Mouse (Mus musculus): ENCODE measurements at regions not wholly inside any gene's neighbourhood (a gene's known extent, or its start where the extent isn't known, plus 50 kb on each side); places are given as distances from the start of the nearest gene placed in this dataset.
"Not testable (repeated sequence)": the region's sequence is repeated elsewhere in the genome, so short reads cannot be mapped to it uniquely, and the experiment has no call there.

DNA sequence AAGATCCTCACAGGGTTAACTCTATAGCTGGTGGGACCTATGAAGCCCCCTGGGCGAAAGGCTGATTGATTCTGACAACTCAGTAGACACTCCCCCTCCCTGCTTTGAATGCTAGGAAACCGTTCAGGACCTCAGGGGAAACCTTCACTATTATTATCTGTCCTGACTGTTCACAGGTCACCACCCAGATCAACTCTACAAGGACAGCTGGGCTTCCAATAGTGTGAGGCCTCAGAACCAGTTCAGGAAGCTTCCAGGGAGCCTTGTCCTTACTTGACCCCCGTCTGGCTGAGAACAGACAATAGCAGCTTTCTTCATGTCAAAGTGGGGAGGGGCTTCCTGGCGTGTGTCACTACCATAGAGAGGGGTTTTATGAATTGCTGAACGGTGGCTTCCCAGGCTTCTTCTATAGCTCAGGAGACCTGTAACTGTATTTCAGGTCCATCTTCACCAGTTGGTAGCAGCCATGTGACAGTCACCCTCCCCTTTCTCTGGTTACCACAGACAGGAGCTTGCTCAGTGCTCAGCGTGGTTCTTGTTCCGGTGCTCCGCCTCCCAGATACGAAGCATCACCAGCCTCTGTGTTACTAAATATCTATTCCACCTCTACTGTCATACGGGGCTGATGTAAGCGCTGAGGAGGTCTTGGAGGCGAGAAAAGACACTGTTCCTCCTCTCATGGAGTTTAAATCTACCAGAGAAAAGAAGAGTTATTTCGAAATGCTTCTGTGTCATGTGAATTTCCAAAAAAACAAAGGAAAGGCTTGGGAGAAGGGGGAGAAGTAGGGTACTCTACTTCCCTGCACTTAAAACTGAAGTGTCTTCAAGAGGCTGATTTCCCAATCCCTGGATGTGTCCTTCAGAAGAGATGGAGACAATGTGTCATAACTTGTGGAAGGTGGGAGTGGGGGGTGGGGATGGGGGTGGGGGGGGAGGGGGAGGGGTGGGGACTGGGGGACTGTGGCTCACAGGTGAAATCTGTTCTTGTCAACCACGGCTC, 96.9 kb downstream of the Vcpkmt start:
- DNase-seq = peak; percentile 29 to 52

DNA sequence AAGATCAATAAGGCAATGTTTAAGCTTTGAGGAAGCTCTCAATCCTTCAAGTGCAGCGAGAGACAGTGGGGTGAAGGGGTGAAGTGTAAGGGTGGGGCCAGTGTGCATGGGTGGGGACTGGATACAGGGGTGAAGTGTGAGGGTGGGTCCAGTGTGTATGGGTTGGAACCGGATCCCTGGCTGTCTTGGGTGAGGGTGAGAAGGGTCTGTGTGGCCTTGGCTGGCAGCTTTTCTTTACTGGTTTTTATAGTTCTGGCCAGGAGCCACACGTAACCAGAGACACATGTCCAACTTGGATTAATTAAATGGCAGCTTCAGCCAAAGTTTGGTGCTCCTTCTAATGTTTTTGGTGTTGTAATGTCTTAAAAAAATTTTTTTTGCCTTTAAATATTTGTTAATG, 101.4 kb downstream of the Vcpkmt start:
- DNase-seq = no peak

DNA sequence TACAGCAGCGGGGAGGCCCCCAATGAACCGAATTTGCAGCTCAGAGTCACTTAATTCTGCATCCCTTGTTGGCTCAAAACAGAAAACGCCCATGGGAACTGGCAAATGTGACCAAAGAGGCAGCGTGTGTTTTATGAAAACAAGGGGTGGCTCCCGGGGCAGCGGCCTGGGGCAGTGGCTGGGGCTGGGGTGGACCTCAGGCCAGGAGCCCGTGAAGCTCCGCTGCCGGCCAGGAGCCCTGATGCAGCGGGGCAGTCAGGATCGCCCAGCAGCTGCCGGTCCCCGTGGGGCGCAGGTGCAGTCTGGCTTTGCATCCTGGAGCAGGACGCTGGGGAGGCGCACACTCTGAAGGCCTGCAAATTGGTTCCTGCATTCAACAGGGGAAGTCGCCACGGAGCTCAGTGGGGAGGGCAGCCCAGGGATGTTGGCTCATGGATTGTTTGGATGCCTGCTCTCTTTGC, 104.4 kb upstream of the Gm9887 start:
- DNase-seq = no peak

DNA sequence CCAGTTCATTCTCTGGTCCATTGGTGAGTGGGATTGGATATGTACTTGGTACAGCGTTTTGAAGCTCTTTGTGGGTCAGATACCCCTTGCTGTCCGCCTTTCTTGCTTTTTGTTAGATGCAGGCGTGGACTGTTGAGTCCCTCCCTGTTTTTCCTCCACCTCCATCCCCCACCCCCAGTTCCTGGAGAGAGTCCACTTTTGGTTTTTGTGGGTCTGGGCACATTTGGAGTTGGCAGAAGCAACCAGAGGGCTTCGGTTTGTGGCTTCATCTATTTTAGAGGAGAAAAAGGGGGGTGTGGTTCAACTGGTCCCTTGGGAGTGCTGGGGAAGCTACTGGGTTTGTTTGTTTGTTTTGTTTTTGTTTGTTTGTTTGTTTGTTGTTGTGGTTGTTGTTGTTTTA, 103.9 kb upstream of the Gm9887 start:
- DNase-seq = no peak

DNA sequence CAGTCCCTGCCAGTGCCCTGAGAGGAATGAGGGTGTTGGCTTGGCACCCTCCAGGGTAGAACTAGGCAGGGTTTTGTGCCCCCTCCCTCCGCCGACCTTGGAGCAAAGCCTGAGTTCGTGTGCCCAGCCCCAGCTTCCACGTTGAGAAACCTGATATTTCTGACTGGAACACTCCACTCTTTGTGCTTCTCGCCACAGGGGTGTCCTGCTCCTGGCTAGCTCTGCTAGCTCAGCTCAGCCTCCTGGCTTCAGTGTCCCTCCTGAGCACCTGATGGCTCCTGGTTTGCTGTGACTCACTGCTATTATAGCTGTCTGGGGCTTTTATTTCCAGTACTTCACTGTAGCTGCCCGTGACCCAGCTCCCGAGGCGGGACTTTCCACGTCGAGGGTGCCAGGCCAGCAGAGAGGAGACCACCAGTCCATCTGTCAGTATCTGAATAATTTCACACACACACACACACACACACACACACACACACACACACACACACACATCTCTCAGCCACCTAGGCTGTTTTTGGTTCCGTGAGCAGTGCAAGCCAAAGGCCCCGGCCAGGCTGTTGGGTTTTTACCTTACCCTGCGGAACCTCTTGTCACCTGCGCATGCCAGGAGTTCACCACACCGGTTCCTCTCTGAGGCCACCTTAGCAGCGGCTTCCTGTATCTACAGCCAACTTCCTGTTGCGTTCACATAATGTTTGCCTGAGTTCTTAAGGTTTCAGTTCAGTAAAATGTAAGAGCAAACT, 102.8 kb upstream of the Gm9887 start:
- DNase-seq = no peak

DNA sequence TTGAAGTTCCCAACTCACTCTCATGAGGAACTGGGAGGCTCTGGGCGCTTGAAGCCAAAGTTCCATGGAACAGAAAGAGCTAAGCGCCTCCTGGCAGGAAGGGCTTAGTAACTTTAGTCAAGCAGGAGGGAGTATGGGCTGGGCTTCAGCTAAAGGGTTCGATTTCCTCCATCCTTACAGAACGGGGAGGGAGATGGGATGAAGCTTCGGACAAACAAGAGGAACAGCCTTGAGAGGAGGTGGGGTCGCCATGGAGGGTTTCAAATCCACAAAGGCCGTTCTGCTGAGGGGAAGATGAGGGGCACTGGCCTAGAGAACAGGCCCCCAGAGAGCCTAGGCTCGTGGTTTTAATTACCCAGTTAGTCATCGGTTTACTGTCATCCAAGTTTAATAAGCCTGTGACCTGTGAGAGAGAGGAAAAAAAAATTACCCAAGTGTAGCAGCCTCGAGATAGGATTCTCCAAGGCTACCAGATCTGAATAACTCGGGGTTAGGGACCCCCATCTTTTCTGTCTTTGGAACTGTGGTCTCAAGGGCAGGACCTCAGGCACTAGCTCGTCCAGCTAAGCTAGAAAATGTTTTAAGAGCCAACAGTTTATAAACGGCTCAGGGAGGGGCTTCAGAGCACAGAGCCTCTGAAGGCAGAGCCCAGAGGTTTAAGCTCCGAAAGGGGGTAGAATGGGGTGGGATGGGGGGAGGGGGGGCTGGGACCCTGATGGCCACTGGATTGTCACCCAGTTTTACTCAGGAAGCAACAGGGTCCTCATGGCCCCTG, 102.1 kb upstream of the Gm9887 start:
- no peak for DNase-seq

DNA sequence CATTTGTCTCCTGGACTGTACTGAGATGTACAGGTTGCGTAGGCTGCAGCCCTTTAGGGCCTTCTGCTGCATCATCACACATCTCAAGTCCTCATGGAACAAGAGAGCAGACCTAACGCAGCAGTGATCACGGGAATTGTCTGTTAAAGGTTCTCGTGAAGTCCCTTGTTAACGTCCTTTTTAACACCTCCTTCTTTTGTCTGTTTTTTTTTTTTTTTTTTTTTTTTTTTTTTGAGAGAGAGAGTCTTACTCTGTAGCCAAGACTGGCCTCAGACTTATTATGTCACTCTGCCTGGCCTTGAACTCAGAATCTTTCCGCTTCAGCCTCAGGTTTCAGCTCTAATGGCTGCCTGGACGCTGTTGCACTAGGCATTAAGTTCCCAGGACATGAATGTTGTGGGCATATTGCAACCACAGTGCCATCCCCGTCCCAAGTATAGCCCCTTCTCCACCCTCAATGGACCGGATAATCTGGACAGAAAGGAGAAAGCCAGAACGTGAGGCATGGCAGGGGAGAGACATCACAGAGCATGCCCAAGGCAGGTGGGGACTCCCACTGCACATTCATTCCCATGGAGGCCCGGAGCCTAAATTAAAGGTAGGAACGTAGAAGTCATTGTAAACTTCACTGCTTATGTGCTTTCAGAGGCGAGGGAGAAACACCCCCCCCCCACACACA, 101.3 kb upstream of the Gm9887 start:
- no peak for DNase-seq

DNA sequence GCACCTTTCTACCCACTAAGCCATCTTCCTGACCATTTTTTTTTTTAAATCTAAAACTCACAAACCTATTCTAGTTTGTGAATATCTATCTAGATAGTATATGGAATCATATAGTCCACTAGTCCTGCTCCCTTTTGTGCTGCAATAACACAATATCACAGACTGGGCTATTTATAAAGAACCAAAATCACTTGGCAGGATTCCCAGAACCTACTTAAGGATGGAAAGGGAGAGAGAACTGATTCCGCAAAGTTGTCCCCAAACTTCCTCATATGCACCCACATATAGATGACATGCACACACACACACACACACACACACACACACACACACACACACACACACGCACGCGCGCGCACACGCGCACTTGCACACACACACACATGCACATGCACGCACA, 100.7 kb upstream of the Gm9887 start:
- DNase-seq = no peak

DNA sequence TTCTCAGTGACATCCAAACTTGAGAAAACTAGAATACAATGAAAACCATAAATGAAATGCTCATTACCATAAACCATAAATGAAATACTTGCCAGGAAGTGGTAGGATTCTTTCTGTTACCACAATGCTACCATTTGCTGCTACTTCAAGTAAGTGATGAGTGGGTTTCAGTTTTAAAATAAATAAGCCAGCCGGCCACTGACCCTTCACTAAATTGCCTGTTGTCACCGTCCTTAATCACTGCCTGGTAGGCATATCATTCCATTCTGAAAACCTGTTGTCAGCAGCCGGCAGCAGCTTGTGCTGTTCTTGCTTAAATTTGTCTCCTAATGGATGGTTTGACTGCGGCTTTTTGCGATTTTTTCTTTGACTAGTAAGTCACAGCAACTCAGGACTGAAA, 99.6 kb upstream of the Gm9887 start:
- DNase-seq = no peak

DNA sequence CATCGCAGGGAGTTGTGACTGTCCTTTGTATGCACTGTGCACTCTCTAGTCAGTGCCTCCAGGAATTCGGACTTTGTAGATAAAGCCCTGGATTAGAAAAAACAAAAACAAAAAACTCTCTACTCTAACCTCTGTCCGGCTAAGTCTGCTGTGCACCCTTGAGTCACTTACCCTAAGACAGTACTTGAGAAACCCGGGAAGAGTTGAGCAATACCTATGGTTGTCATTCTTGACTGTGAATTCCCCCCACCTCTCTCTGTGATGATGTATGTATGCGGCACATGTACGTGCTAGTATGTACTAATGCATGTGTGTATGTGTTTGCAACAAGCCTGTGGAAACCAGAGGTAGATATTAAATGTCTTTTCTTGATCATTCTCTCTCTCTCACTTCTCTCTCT, 96.7 kb upstream of the Gm9887 start:
- DNase-seq = no peak

DNA sequence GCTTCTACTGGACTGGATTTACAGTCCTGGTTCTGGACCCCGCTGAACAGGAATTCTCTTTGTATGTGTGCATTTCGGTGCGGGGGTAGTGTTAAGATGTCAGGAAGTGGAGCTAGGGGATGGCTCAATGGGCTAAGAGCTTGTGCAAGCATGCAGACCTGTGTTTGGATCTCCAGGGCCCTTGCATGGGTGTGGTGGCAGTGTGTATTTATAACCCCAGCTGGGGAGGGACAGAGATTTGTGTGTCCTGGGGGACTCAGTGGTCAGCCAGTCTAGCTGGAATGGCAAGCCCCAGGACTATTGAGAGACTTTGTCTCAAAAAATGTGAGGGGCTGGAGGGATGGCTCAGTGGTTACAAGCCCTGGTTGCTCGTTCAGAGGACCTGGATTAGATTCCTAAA, 95.1 kb upstream of the Gm9887 start:
- no peak for DNase-seq

DNA sequence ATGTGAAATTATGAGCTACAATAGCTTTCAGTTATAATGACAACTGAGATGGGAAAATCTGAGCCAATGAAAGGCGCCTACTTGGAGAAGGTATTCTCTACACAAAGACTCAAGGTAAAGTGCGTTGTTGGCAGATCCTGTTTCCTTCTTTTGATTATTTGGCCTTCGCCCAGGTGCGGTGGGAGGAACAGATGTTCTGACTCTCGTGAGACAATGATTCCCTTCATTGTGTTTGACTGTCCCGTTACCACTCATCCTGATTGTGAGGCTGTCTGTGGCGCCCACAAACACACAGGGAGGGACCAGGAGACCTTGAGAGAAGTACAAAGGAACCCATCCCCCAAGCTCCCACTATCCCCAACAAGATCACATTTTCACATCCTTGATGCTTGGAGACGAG, 92.6 kb upstream of the Gm9887 start:
- DNase-seq = no peak

DNA sequence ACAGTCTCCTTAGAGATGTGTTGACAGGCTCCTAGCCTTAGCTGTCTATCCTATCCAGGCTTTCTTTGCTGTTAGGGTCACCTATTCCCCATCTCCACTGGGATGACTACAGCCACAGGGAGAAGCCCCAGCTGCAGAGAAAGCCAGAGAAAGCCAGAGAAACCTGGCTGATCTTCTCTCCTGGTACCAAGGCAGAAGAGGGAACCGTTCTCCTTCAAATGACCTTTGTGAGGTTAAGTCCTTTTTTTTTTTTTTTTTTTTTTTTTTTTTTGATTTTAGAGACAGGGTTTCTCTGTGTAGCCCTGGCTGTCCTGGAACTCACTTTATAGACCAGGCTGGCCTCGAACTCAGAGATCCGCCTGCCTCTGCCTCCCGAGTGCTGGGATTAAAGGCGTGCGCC, 91.1 kb upstream of the Gm9887 start:
- not testable (repeated sequence) for DNase-seq

DNA sequence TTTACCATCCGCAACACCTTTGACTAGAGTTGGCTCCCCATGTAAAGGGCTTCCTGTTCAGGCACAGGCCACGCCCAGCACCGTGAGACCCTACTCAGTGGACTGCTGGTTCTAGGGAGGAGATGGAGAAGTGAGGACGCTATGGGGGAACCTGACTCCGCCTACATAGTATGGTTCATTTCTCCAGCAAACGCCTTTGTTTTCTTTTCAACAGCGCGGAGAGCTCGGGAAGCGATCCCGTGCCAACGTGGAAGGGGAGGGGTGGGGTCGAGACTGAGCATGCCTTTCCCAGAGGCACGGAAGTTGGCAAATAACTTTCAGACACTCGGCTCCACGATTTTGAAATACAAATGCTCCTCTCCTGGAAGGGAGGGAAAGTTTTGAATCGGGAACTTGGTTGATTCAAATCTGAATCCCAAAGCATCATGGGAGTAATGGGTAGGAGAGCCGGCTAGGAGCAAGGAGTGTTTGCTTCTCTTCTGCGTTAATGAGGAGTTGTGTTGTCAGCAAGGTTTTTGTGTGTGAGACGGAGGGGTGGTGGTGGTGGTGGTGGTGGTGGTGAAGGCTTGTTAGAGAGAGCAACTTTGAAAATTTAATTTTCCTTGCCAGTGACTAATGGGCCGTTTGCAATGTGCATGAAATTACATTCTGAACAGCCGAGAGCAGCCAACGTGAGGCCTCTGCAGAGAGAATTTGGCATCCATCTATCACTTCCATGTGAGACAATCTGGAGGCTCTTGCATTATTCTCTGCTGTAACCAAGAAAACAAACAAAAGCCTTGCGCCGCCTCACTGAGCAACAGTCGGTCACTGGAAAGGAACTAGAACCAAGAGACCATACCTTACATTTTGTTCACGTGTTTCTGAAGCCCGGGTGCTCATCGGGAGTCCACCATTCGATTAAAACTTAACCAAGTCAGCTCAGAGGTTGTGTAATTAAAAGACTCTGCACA, 89.9 kb upstream of the Gm9887 start:
- peak; percentile 43 to 54 for DNase-seq

DNA sequence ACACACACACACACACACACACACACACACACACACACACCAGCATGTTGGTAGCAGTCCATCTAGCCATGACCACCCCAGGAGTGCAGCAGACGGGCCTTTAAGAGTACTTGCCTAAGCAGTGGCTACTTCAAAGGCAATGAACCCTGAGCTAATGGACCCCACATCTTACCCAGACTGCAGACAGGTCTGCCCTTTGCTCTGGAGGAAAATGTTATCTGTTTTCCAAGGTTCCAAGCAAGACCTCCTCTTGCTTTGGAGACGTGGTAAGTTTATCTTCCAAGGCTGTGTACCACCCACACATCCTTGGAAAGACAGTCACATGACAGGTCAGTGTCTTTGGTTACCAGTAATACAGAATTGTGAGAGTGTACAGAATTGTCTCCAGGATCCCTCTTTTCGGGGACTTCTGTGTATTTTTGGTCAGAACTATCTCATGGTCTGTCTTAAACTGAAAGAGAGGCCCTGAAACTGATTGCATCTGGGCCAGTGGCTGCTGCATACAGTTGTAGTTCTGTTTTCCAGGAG, 88.4 kb upstream of the Gm9887 start:
- DNase-seq = no peak

DNA sequence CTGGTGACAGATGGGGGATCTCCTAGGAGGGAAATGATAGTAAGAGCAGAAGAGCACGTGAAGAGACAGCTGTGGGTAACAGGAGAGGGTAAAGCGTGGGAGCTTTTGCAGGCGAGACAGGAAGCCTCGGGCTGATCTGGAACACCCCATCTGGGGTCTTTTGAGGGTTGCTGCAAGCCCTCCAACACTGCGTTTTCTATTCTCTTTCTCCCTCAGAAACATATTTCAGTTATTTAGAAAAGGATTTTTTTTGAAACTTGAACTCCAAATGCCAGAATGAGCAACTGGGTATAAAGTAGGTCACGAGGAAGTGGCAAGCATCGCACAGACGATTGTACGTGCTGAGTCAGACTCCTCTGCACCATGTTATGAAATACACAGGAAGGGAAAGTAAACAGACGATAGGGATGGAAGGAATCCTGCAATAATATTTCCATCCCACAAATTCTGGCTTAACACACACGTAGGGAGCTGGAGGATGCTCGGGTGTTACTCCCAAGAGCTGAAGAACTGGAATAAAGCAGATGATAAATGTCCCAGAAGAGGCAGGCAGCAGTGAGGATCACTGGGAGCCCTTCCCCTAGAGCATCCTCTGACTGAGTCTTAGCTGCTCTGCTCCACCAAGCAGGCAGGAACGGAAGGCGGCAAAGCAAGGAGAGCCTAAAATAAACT, 86.0 kb upstream of the Gm9887 start:
- peak in 1 of 2 experiments; percentile 33 for DNase-seq

DNA sequence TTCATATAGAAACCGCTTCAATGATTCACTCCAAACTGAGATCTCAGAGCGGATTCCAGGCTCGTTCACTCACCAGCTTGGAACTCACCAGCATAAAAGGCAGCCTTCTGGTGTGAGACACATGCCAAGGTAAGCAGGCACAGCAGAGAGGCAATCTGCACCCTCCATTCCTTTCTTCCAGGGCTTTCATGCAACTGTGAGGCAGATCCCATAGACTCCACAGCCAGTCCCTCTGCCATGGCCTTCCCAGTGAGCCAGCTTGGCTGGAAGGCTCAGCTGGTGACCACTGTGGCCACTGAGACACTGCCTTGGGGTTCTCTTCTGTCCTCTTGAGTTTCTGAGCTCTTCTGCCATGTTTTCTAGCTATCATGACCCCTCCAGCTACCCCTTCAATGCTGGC, 84.5 kb upstream of the Gm9887 start:
- DNase-seq = no peak

DNA sequence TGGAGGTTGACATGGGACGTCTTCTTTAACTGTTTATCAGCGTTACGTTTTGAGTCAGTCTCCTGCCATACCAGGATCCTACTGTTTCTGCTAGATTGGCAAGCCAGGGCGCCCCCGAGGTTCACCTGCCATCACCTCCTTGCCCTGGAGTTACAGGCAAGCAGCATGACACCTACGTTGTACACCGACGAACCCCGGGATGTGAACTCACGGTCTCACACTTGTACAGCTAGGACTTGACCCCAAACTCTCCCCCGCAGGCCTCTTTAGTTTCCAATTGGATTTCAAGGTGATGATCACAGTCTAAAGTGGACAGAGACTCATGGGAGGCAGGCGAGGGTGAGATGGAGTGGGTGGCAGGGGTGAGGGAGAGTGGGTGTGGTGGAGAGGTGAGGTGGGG, 83.9 kb upstream of the Gm9887 start:
- no peak for DNase-seq

DNA sequence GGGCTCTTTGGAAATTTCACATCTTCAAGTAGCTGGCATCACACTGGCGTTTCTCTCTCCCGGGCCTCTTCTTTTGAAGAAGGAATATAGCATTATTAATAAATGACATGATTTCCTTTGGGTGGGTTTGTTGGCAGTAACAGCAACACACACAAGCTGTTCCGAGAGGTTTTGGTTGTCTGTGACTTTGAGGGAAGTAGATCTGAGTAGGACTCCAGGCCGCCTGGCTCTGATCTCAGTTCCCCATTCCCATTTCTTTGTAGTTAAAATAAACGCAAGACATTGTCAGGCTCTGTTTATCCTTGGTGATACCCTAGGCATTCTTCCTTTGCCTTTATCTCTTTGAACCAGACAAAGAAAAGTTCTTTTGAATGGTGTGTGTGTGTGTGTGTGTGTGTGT, 83.3 kb upstream of the Gm9887 start:
- DNase-seq = no peak

DNA sequence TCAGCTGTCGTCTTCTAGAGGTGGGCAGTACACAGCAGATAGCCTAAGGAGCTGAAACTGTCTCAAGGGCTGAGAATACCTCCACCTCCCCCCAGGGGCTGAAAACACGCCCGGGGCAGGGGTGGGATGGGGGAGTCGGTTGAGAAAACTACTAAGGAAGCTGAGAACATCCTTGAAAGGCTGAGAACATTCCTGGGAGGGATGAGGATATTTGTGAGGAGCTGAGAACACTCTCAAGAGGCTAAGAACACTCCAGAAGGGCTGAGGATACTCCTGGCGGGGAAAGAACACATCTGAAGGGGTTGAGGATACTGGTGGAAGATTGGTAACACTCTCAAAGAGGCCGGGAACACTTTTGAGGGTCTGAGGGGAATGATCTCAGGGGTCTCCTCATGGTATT, 81.3 kb upstream of the Gm9887 start:
- DNase-seq = no peak

DNA sequence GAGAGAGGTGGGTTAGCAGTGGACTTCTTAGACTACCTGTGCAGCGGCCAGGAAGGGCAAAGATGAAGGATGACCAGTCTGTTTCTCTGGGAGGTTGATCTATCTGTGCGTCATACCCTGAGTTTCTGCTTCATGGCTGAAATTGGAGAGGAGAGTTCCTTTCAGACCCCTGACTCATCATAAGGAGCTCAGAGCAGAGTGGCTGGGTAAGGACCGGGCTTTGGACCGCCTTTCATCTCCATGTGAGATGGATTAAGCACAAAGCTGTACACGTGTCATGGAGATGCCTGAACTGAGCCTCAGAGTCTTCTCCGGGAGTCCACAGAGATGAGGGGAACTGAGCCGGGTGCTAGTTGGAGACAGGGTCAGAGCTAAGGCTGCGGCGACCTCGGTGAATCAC, 80.7 kb upstream of the Gm9887 start:
- no peak for DNase-seq

All from kidney, adult 8-10 months (tissue).